Mouse (Mus musculus) erythroblast, embryonic 14.5 days (primary cell): ENCODE data around the gene Hes2. TPM values are rescaled to one million over a fixed set of nuclear protein-coding genes. Genes with fewer than 3 reads are reported as not detected.

Experiments
- H3K27me3 ChIP-seq: 2 replicates; pipeline ENCODE4 v1.6.1; 2012; ENCODE audit warnings: inconsistent platforms; ENCODE audit not compliant: control insufficient read depth
- H3K36me3 ChIP-seq: 2 replicates; pipeline ENCODE4 v1.6.1; 2012; ENCODE audit warnings: mild to moderate bottlenecking, inconsistent platforms; ENCODE audit not compliant: control insufficient read depth
- H3K4me1 ChIP-seq: 2 replicates; pipeline ENCODE4 v1.6.1; 2012; ENCODE audit warnings: inconsistent platforms; ENCODE audit not compliant: control insufficient read depth
- H3K4me3 ChIP-seq: replicated peaks from 2 replicates; pipeline ENCODE3; 2012; ENCODE audit warnings: moderate library complexity, mild to moderate bottlenecking, inconsistent platforms
- H3K9me3 ChIP-seq: 2 replicates; pipeline ENCODE4 v1.6.1; 2012; ENCODE audit warnings: low read length, inconsistent platforms, mixed read lengths; ENCODE audit not compliant: control insufficient read depth
- GATA1 ChIP-seq: IDR thresholded peaks from 2 replicates; pipeline ENCODE4 v1.6.1; 2012; ENCODE audit warnings: low read length, inconsistent platforms, mixed read lengths
- TAL1 ChIP-seq: IDR thresholded peaks from 3 replicates; pipeline ENCODE4 v1.6.1; 2012; ENCODE audit warnings: low read length, inconsistent platforms, mixed read lengths
- polyA plus RNA-seq: library from polyadenylated mRNA; stranded (reverse); fragments of >175 nt; gene quantifications from 2 replicates; pipeline ENCODE4 v1.2.3, GENCODE M21; 2012

Hes2 gene
- polyA plus RNA-seq, result not detected in 2 replicates

- H3K36me3 ChIP-seq, result no peaks in the 10 kb centered on the region
- H3K27me3 ChIP-seq, result peaks cover 64% of the 10 kb centered on the region
Observed at GRCm38 (mm10) chr4:152158585-152159284, at the start of gene Hes2. Gene Hes2, plus strand, starts transcription at chr4:152158867.

GRCm38 (mm10) chr4:152109509-152109908, 49.2 kb upstream of the Hes2 start:
- TF ChIP-seq TAL1, result no peak
- no peak for TF ChIP-seq GATA1
- Histone ChIP-seq H3K27me3 (peaks cover 5% of the 10 kb centered on the region), H3K4me1 (peaks cover 69% of the 10 kb centered on the region), H3K9me3 (peaks cover 8% of the 10 kb centered on the region), H3K4me3 (no peak overlapping the region), H3K36me3 (peaks cover 97% of the 10 kb centered on the region)

More at GRCm38 (mm10) chr4:152158585-152159284, at the start of gene Hes2:
- H3K4me1 ChIP-seq, result peaks cover 24% of the 10 kb centered on the region
- TF ChIP-seq TAL1 (no peak), GATA1 (no peak)
- H3K9me3 ChIP-seq, result peaks cover 8% of the 10 kb centered on the region; the same call in 1 of the 2 replicates
- H3K4me3 ChIP-seq, result peak within 1 kb of the TSS; percentile 35

GRCm38 (mm10) chr4:152110689-152111088, 48.0 kb upstream of the Hes2 start:
- Histone ChIP-seq H3K27me3 (peaks cover 16% of the 10 kb centered on the region), H3K9me3 (peaks cover 8% of the 10 kb centered on the region), H3K36me3 (peaks cover 94% of the 10 kb centered on the region), H3K4me3 (peak overlapping the region; percentile 43), H3K4me1 (peaks cover 79% of the 10 kb centered on the region)
- TF ChIP-seq GATA1, result peak; percentile 81
- peak; percentile 78 for TF ChIP-seq TAL1

- H3K36me3 ChIP-seq, result peaks cover 77% of the 10 kb centered on the region
- peaks cover 8% of the 10 kb centered on the region for H3K9me3 ChIP-seq
- TF ChIP-seq GATA1 (no peak), TAL1 (no peak)
- peaks cover 76% of the 10 kb centered on the region for H3K4me1 ChIP-seq
- no peak overlapping the region for H3K4me3 ChIP-seq
- peaks cover 33% of the 10 kb centered on the region for H3K27me3 ChIP-seq
Observed at GRCm38 (mm10) chr4:152112329-152112728, 46.3 kb upstream of the Hes2 start.

- H3K27me3 ChIP-seq, result peaks cover 50% of the 10 kb centered on the region
- H3K9me3 ChIP-seq, result peaks cover 8% of the 10 kb centered on the region
- no peak overlapping the region for H3K4me3 ChIP-seq
- peaks cover 58% of the 10 kb centered on the region for H3K4me1 ChIP-seq
- no peak for TF ChIP-seq GATA1
- TF ChIP-seq TAL1, result no peak
- peaks cover 60% of the 10 kb centered on the region for H3K36me3 ChIP-seq
Observed at GRCm38 (mm10) chr4:152114080-152114479, 44.6 kb upstream of the Hes2 start.

- Histone ChIP-seq H3K9me3 (peaks cover 11% of the 10 kb centered on the region), H3K36me3 (peaks cover 41% of the 10 kb centered on the region), H3K4me3 (no peak within 1 kb of the TSS), H3K4me1 (peaks cover 52% of the 10 kb centered on the region), H3K27me3 (peaks cover 70% of the 10 kb centered on the region)
- TF ChIP-seq GATA1 (no peak), TAL1 (no peak)
Observed at GRCm38 (mm10) chr4:152115921-152116612, 42.6 kb upstream of the Hes2 start, which contains the start of gene Tnfrsf25. Gene Tnfrsf25, plus strand, starts transcription at chr4:152115934.

- Histone ChIP-seq H3K27me3 (peaks cover 85% of the 10 kb centered on the region), H3K36me3 (peaks cover 26% of the 10 kb centered on the region), H3K4me3 (no peak overlapping the region), H3K4me1 (peaks cover 38% of the 10 kb centered on the region), H3K9me3 (peaks cover 11% of the 10 kb centered on the region)
- no peak for TF ChIP-seq TAL1
- TF ChIP-seq GATA1, result no peak
Observed at GRCm38 (mm10) chr4:152117538-152117937, 41.1 kb upstream of the Hes2 start.

GRCm38 (mm10) chr4:152119396-152120292, 39.0 kb upstream of the Hes2 start:
- TF ChIP-seq GATA1, result no peak
- no peak for TF ChIP-seq TAL1
- Histone ChIP-seq H3K4me3 (no peak overlapping the region), H3K4me1 (peaks cover 33% of the 10 kb centered on the region), H3K9me3 (peaks cover 2% of the 10 kb centered on the region), H3K36me3 (peaks cover 5% of the 10 kb centered on the region), H3K27me3 (peaks cover 100% of the 10 kb centered on the region)
